Mouse (Mus musculus): ENCODE measurements at regions not wholly inside any gene's neighbourhood (a gene's known extent, or its start where the extent isn't known, plus 50 kb on each side); places are given as distances from the start of the nearest gene placed in this dataset.

DNA sequence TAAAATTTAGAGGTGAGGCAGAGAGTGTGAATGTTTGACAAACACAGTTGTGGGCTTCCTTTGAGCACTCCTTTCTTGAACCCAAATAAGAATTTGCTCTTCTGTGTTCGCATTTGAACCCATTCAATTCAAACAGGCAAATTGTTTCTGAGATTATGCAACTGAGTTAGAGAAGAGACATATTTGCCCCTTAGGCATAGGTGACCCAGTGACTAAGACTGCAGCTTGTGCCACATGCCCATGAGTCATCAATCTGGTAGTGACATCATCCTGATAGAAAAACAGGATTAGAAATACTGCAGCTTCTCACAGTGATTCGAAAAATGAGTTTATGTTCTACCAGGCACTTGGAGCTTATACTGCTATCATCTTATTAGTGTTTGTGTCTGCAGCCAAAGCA, 67.2 kb downstream of the Zfp622 start:
- peak; percentile 15 for DNase-seq (ENCODE audit: extremely low read depth, insufficient read length, low spot score)

GRCm38 (mm10) chr15:26052720-26053316, 68.7 kb downstream of the Zfp622 start:
- DNase-seq (ENCODE audit: extremely low read depth, insufficient read length, low spot score): no peak

GRCm38 (mm10) chr15:26058019-26058418, 73.9 kb downstream of the Zfp622 start:
- no peak for DNase-seq (ENCODE audit: extremely low read depth, insufficient read length, low spot score)

DNA sequence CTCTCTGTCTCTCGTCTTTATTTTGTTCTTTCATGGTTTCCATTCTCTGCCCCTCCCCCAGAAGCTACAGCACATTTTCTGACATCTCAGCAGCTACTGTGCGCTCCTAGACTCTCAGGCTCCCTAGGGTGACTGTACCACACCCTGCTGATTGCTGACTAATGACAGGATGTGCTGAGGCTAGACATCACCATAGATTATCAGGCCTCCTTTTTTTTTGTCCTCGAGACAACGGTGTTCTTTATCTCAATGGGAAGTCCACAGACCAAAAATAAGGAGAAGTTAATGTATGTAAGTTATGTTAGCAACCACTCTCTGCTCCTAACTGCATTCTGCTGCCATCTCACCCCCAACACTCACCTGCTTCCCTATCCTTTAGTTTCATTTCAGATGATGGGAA, 116.0 kb downstream of the Zfp622 start:
- no peak for DNase-seq (ENCODE audit: extremely low read depth, insufficient read length, low spot score)

DNA sequence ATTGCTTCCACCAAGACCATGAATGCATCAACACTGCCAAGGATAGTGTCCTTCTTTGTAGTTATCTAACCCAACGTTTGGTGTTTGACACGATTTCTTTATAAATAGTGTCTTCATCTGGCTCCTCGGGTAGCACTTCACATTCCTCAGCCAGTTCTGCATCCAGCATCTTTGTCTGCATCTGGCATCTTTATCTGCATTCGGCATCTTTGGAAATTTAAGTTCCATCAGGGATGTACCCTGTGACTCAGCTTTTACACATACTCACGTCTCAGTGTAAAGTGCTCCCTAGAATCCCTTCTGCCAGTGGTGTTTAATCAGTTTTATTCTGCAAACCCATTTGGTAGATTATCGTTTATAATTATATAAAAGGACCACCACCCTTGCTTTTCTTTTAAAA, 123.8 kb downstream of the Zfp622 start:
- DNase-seq (ENCODE audit: extremely low read depth, insufficient read length, low spot score): no peak

- DNase-seq (ENCODE audit: extremely low read depth, insufficient read length, low spot score): no peak
Observed at GRCm38 (mm10) chr15:26144197-26144596, 160.0 kb downstream of the Zfp622 start.

- no peak for DNase-seq (ENCODE audit: extremely low read depth, insufficient read length, low spot score)
Observed at GRCm38 (mm10) chr15:26158499-26158898, 150.3 kb upstream of the March11 start.

DNA sequence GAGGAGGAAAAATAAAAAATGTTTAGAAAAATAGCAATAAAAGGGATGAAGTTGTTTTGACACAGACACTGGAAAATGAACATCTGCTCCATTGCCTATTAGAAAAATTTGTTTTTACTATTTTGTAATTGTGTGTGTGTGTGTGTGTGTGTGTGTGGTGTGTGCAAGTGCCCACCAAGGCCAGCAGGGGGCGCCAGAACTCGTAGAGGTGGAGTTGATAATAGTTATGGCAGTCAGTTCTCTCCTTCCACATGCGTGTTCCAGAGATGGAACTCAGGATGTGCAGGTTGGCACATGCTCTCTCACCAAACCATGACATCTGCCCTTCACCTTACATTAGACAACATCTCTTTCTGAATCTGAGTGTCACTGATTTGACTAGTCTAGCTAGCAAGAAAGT, 123.9 kb upstream of the March11 start:
- no peak for DNase-seq (ENCODE audit: extremely low read depth, insufficient read length, low spot score)

GRCm38 (mm10) chr15:26195576-26195975, 113.3 kb upstream of the March11 start:
- no peak for DNase-seq (ENCODE audit: extremely low read depth, insufficient read length, low spot score)

- no peak for DNase-seq (ENCODE audit: extremely low read depth, insufficient read length, low spot score)
Observed at GRCm38 (mm10) chr15:26206837-26207236, 102.0 kb upstream of the March11 start.

DNA sequence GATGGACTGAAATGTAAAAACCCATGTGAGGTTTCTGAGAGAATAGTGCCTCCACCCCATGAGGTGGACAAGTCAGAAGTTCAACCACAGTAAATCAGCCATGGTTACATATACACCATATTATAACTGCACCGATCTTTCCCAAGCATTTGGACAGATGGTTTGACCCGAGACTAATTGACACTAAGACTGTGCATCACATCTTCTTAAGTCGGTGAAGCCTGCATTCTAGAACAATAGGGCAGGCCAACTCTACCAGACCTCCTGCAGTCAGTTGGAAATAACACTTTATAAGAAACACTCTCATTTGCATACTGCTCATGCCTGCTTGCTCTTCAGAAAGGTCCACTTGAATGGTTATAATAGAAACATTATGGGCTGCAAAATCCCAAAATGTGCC, 88.0 kb upstream of the March11 start:
- no peak for DNase-seq (ENCODE audit: extremely low read depth, insufficient read length, low spot score)

GRCm38 (mm10) chr15:26228646-26229045, 80.2 kb upstream of the March11 start:
- no peak for DNase-seq (ENCODE audit: extremely low read depth, insufficient read length, low spot score)

All from 3134 (cell line).